Mouse (Mus musculus) spleen, adult 2 months (tissue): ENCODE data around the gene Cd164l2. TPM values are rescaled to one million over a fixed set of nuclear protein-coding genes. Genes with fewer than 3 reads are reported as not detected.
A peak's percentile ranks its signal among the peaks of the same experiment; 100 is the strongest.

Experiments used
- DNase-seq, 2 experiments: peaks; one replicate each; pipeline versions ENCODE4 v3.0.0 to v3.0.0-alpha.2; 2012 to 2021; ENCODE audit warnings: low spot score in 2 of 2, low read depth in 1 of 2
- H3K27ac ChIP-seq: fragments of 200-500 bp; 2 replicates; pipeline ENCODE4 v1.5.1; 2012; ENCODE audit warnings: low read length, inconsistent platforms; ENCODE audit not compliant: insufficient read depth
- H3K27me3 ChIP-seq: fragments of 200-500 bp; 2 replicates; pipeline ENCODE4 v1.6.1; 2012; ENCODE audit warnings: mild to moderate bottlenecking, moderate library complexity, low read length, inconsistent platforms; ENCODE audit not compliant: control insufficient read depth, insufficient read depth
- H3K36me3 ChIP-seq: fragments of 200-500 bp; 2 replicates; pipeline ENCODE4 v1.6.1; 2012; ENCODE audit warnings: mild to moderate bottlenecking, low read length, inconsistent platforms; ENCODE audit not compliant: control insufficient read depth, insufficient read depth
- H3K4me1 ChIP-seq: fragments of 200-500 bp; 2 replicates; pipeline ENCODE4 v1.6.1; 2011; ENCODE audit warnings: inconsistent platforms; ENCODE audit not compliant: control insufficient read depth, insufficient read depth, insufficient read length
- H3K4me3 ChIP-seq: fragments of 200-500 bp; 2 replicates; pipeline ENCODE4 v1.5.1; 2011; ENCODE audit warnings: mild to moderate bottlenecking, inconsistent platforms; ENCODE audit not compliant: insufficient read depth, insufficient read length; ENCODE audit errors: extremely low read depth
- CTCF ChIP-seq: fragments of 200-500 bp; IDR thresholded peaks from 2 replicates; pipeline ENCODE4 v1.5.1; 2011; ENCODE audit warnings: mild to moderate bottlenecking, inconsistent platforms; ENCODE audit not compliant: insufficient read depth, insufficient read length, insufficient replicate concordance; ENCODE audit errors: extremely low read depth
- POLR2A ChIP-seq: fragments of 200-500 bp; IDR thresholded peaks from 2 replicates; pipeline ENCODE4 v1.6.1; 2011; ENCODE audit warnings: low read depth, low read length, inconsistent platforms
- WGBS: fragments of 180-500 bp; shearing (Covaris S2); methylation state at CpG from one replicate; pipeline ENCODE4 v1.1.7; 2018; 5-methylcytosine and 5-hydroxymethylcytosine counted together
- polyA plus RNA-seq: library from polyadenylated mRNA; depleted of rRNA; stranded (reverse); fragments of >200 nt; gene quantifications from 2 replicates; pipeline ENCODE4 v1.2.3, GENCODE M21; 2012

Gene Cd164l2
- polyA plus RNA-seq, 1 experiment = 0.19 TPM

GRCm38 (mm10) chr4:133194482-133194881 lies 17.4 kb upstream of the Cd164l2 start:
- Histone ChIP-seq H3K27ac (no peak overlapping the region), H3K4me3 (no peak overlapping the region), H3K4me1 (peaks cover 13% of the 10 kb centered on the region; the same call in 1 of the 2 replicates), H3K36me3 (peaks cover 54% of the 10 kb centered on the region), H3K27me3 (no peaks in the 10 kb centered on the region)
- 96% methylated on average over 11 of the region's 11 CpGs for WGBS
- DNase-seq = no peak
- TF ChIP-seq POLR2A (no peak), CTCF (no peak)

- H3K4me3 ChIP-seq = no peak overlapping the region
- no peak overlapping the region for H3K27ac ChIP-seq
- peaks cover 13% of the 10 kb centered on the region; the same call in 1 of the 2 replicates for H3K4me1 ChIP-seq
- peaks cover 50% of the 10 kb centered on the region for H3K36me3 ChIP-seq
- no peak for DNase-seq
- TF ChIP-seq POLR2A (no peak), CTCF (no peak)
- WGBS = 74% methylated on average over 4 of the region's 4 CpGs
- no peaks in the 10 kb centered on the region for H3K27me3 ChIP-seq
These were observed 16.9 kb upstream of the Cd164l2 start for GRCm38 (mm10) chr4:133195014-133195413.

GRCm38 (mm10) chr4:133196136-133196535 lies 15.8 kb upstream of the Cd164l2 start:
- Histone ChIP-seq H3K4me3 (no peak overlapping the region), H3K4me1 (peaks cover 13% of the 10 kb centered on the region; the same call in 1 of the 2 replicates), H3K27me3 (no peaks in the 10 kb centered on the region), H3K27ac (peak overlapping the region; percentile 68), H3K36me3 (peaks cover 39% of the 10 kb centered on the region)
- DNase-seq = no peak
- TF ChIP-seq POLR2A (no peak), CTCF (no peak)
- 77% methylated on average over 2 of the region's 2 CpGs for WGBS

- Histone ChIP-seq H3K4me1 (peaks cover 13% of the 10 kb centered on the region; the same call in 1 of the 2 replicates), H3K27me3 (no peaks in the 10 kb centered on the region), H3K36me3 (peaks cover 33% of the 10 kb centered on the region), H3K27ac (peak overlapping the region; percentile 69), H3K4me3 (no peak overlapping the region)
- no peak for TF ChIP-seq POLR2A
- TF ChIP-seq CTCF = no peak
- peak; percentile 60 to 72 for DNase-seq
- 16% methylated on average over 7 of the region's 7 CpGs for WGBS
These were observed 15.1 kb upstream of the Cd164l2 start for GRCm38 (mm10) chr4:133196852-133197251.

- DNase-seq = no peak
- Histone ChIP-seq H3K27ac (peak overlapping the region; percentile 69; the same call in 1 of the 2 replicates), H3K27me3 (no peaks in the 10 kb centered on the region), H3K36me3 (peaks cover 30% of the 10 kb centered on the region), H3K4me1 (peaks cover 13% of the 10 kb centered on the region; the same call in 1 of the 2 replicates), H3K4me3 (no peak overlapping the region)
- TF ChIP-seq POLR2A = no peak
- TF ChIP-seq CTCF = no peak
- 91% methylated on average over 5 of the region's 5 CpGs for WGBS
These were observed 14.6 kb upstream of the Cd164l2 start for GRCm38 (mm10) chr4:133197355-133197754.

- Histone ChIP-seq H3K27me3 (no peaks in the 10 kb centered on the region), H3K36me3 (peaks cover 25% of the 10 kb centered on the region), H3K4me1 (peaks cover 13% of the 10 kb centered on the region; the same call in 1 of the 2 replicates), H3K27ac (no peak overlapping the region), H3K4me3 (no peak overlapping the region)
- DNase-seq = no peak
- 93% methylated on average over 13 of the region's 13 CpGs for WGBS
- TF ChIP-seq POLR2A (no peak), CTCF (no peak)
These were observed 14.1 kb upstream of the Cd164l2 start for GRCm38 (mm10) chr4:133197801-133198286.

GRCm38 (mm10) chr4:133198337-133199180 lies 13.4 kb upstream of the Cd164l2 start:
- Histone ChIP-seq H3K4me1 (peaks cover 13% of the 10 kb centered on the region; the same call in 1 of the 2 replicates), H3K4me3 (no peak overlapping the region), H3K36me3 (peaks cover 20% of the 10 kb centered on the region), H3K27ac (no peak overlapping the region), H3K27me3 (no peaks in the 10 kb centered on the region)
- no peak for DNase-seq
- no peak for TF ChIP-seq POLR2A
- no peak for TF ChIP-seq CTCF
- WGBS = 91% methylated on average over 19 of the region's 19 CpGs
